Mouse (Mus musculus): ENCODE data around the gene Snw1.
A peak's percentile ranks its signal among the peaks of the same experiment; 100 is the strongest.

DNA sequence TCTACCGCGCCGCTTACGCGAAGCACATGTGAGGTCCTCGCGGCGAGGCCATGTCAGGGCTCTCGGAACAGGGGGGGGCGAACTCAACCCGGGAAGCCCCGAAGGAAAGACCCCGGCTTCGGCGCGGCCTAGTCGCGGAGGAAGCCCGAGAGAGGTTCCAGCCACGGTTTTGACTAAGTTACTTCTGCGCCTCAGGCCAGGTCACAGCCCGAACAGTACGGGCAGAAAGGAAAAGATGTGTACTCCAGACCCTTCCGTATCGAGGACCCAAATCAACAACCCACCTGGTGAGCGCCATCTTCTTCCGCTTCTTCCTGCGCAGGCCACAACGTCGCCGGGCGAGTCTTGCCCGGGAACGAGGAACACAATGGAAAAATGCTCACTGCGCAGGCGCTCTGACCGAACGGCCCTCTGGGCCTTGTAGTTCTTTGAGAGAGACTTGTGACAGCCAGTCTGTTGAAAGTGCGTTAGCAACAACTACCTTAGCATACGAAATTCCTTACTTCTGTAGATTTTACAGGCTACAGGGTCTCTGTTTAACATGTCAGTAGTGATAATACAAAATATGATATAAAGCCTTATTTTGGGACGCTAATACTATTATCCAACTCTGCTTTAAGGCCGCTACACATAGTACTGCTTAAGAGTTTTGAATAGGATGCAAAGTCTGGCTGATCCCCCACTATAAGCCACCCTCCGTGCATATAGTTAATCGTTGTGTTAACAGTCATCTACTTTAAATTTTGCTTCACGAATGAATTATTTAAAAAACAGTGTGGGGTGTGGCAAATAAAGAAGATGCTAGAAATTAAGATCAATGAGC lies at the start of gene Snw1:
- TF ChIP-seq CTCF (conservative IDR thresholded peaks at IDR 0.05; ENCODE audit: insufficient read depth, insufficient read length, low read depth, low read length), result no peak
- peak; percentile 89 for TF ChIP-seq POLR2A (IDR thresholded peaks at IDR 0.05; ENCODE audit: low read depth, low read length)
